Mouse (Mus musculus) 3134 (cell line): Measurements from ENCODE around the gene Rab37.

Source experiments
- DNase-seq: peaks from one replicate; pipeline ENCODE4 v3.0.0-alpha.2; 2011; ENCODE audit warnings: low spot score; ENCODE audit not compliant: insufficient read length; ENCODE audit errors: extremely low read depth

Gene Rab37

GRCm38 (mm10) chr11:115189304-115189703 is 98.1 kb downstream of the Rab37 start:
- no peak for DNase-seq

GRCm38 (mm10) chr11:115192180-115192579 is 100.9 kb downstream of the Rab37 start:
- DNase-seq = no peak

- no peak for DNase-seq
These were observed 103.5 kb downstream of the Rab37 start for GRCm38 (mm10) chr11:115194693-115195092.

GRCm38 (mm10) chr11:115195933-115196332 is 104.7 kb downstream of the Rab37 start:
- DNase-seq = no peak

- DNase-seq = no peak
These were observed 106.3 kb downstream of the Rab37 start for GRCm38 (mm10) chr11:115197558-115197957.

GRCm38 (mm10) chr11:115198932-115199384 is 107.7 kb downstream of the Rab37 start:
- DNase-seq = no peak

GRCm38 (mm10) chr11:115200520-115200919 is 109.3 kb downstream of the Rab37 start:
- DNase-seq = no peak

- DNase-seq = peak; percentile 56
These were observed 111.1 kb downstream of the Rab37 start for GRCm38 (mm10) chr11:115202316-115202715.

GRCm38 (mm10) chr11:115202756-115203155 is 111.5 kb downstream of the Rab37 start:
- no peak for DNase-seq

- no peak for DNase-seq
These were observed 116.9 kb downstream of the Rab37 start for GRCm38 (mm10) chr11:115208126-115208525.

- DNase-seq = no peak
These were observed 117.8 kb downstream of the Rab37 start for GRCm38 (mm10) chr11:115208776-115209732.

- DNase-seq = no peak
These were observed 118.7 kb downstream of the Rab37 start for GRCm38 (mm10) chr11:115209958-115210357.
